Mouse (Mus musculus): ENCODE results near the gene Gm12695.

The Gm12695 gene

DNA sequence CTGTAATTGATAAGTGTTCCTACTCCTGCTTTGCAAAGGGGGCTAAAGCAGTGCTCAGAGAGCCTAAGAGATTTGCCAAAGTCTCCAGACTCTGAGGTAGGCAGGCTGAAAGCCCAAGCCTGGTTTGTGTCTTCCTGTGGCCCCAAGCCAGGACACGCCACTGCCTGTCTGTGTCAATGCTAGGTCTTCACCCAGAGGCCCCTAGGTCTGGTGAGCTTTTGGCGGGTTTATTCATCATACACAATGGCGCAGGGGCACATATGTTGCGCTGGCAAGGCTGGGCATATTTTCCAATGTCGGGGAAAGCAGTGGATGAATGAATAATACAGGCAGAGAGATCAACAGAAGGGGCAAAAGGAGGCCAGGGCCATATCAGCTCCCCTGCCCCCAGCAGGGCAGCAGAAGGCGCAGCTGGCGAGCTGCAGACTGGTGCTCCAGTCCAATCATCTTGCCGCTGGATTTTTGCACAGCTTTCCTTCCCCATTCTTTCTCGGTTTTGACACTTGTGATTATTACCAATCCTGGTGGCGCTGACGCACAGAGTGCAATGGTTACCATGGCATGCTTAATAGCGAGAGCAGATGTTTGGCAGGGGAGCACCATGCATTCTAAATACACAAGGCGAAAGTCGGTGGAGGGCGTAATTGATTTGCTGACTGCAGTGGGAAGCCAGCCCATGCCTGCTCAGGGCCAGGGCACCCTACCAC lies 87.3 kb downstream of the Gm12695 start:
- peak; percentile 17 for DNase-seq (ENCODE audit: low read depth, low spot score)

DNA sequence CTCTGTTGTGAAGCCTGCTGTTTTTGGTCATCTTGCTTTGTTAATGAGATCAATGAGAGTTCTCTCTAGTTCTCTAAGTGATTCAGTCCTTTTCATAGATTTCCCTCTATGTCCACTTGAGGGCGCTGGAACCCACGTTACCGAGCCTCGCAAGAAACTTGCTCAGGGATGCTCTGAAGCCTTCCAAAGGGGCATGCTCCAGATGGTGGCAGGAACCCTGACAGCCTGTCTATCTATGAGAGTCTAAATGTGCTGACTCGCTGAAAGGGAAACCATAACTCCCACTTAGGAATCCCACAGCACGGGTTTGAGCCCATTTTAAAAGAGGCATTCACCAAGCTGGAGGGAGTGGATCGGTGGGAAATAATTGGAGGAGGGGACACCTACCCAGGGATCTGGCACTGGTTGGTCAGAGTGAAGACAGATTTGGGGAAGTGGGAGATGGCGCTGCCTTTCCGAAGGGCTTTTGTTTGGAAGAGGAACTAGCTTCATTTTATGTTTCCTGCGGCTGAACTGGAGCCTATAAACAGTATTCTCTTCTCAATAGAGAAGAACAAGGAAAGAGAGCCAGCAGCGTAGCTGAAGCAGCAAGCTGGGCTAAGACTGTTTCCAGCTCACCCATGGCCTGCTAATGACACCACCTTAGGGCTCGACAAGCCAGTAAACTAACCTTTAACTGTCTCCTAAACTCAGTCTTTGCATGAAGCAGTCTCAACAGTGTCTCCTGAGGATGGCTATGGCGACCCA lies 88.2 kb downstream of the Gm12695 start:
- DNase-seq (ENCODE audit: low read depth, low spot score), result peak; percentile 77

DNA sequence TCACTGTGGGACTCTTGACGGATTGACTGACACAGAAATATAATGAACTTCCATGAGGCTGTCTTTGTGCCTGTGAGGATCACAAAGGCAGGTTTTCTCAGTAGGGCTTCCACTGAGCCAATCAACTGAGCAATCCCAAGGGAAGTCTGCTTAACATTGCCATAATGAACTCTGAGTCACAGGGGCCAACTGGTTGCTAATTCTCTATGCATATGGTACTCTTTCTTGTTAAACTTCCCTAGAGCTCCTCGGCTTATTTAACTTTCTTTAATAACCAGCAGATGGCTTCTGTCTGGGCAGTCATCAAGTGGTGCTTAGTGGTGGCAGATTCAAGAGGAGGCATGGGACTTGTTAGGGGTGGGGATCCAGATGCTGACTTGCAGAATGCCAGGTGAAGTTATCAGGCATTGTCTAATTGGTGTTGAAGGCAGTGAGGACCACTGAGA lies 97.6 kb downstream of the Gm12695 start:
- no peak for DNase-seq (ENCODE audit: low read depth, low spot score)

DNA sequence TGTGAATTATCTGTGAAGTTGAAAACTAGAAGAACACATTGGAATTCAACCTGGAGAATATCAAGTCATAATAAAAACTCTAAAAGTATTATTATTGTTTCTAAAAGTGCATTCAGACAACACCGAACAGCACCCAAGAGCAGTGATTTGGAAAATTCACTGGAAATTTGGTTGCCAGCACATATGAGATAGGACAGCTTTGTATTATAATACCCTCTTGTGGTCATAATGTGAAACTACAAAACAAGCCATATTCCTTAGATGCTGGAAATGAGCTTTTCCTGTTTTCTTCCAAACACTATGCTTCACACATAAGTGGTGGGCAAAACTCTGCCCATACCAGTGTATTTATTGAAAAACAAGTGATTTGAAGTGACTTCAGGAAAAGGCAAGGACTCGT lies 101.5 kb downstream of the Gm12695 start:
- peak; percentile 10 for DNase-seq (ENCODE audit: low read depth, low spot score)

DNA sequence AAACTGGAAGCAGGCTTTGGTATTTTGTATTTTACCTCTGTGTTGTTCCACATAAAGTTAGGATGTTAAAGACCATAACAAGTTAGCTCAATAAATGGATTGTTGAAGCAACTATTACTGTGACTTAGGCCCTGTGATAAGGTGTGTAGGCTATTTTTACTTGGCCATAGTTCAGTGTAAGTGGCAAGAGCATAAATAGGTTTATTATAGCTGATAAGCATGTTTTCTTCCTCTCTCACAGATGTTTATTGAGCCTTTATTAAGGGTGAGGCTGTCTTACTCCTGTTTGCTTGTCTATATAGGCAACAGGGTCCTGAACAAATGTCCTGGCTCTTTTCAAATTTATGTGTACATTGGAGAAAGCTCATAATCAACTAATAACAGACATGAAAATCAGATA lies 104.0 kb downstream of the Gm12695 start:
- DNase-seq (ENCODE audit: low read depth, low spot score), result no peak

DNA sequence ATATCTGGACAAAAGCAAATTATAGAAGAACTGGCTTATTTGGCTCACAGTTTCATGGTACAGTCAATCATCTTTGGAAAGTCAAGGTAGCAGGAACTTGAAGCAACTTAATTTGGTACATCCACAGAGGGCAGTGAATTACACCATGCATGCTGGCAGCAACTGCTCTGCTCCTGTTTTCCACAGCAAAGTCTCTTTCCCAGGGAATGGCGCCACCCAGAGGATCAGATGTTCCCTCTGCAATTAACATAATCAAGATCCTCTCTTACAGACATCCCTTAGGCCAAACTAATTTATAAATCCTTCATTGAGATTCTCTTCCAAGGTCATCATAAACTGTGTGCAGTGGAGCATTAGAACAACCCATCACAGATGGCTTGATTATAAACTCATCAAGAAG lies 104.8 kb downstream of the Gm12695 start:
- DNase-seq (ENCODE audit: low read depth, low spot score), result peak; percentile 20

Data from ZHBTc4 (cell line).